Mouse (Mus musculus) kidney, postnatal 0 days (tissue): ENCODE data around the gene Tas2r108. TPM values are rescaled to one million over a fixed set of nuclear protein-coding genes. Genes with fewer than 3 reads are reported as not detected.

Experiments used
- ATAC-seq: fragments of 200-750 bp; cut with Nextera tagmentation; replicated peaks from 2 replicates; pipeline ENCODE4 v1.8.0; 2017; ENCODE audit warnings: low read depth, moderate number of reproducible peaks, moderate TSS enrichment, moderate library complexity; ENCODE audit not compliant: low FRiP score
- DNase-seq: peaks from one replicate; pipeline ENCODE4 v3.0.0-alpha.2; 2016; ENCODE audit warnings: low spot score
- H3K27ac ChIP-seq: fragments of 300-500 bp; sonication (generic); 2 replicates; pipeline ENCODE4 v1.5.1; 2014; ENCODE audit warnings: mild to moderate bottlenecking
- H3K27me3 ChIP-seq: fragments of 300-500 bp; sonication (generic); 2 replicates; pipeline ENCODE4 v1.6.1; 2014; ENCODE audit warnings: low read length, mixed read lengths; ENCODE audit not compliant: insufficient read depth
- H3K36me3 ChIP-seq: fragments of 300-500 bp; sonication (generic); 2 replicates; pipeline ENCODE4 v1.6.1; 2014; ENCODE audit warnings: low read length, mixed read lengths; ENCODE audit not compliant: insufficient read depth
- H3K4me1 ChIP-seq: fragments of 300-500 bp; sonication (generic); replicated peaks from 2 replicates; pipeline ENCODE4 v1.6.1; 2014; ENCODE audit warnings: antibody characterized with exemption, low read length, mixed read lengths; ENCODE audit not compliant: insufficient read depth
- H3K4me2 ChIP-seq: fragments of 300-500 bp; sonication (generic); 2 replicates; pipeline ENCODE4 v1.6.1; 2014; ENCODE audit warnings: mild to moderate bottlenecking, low read length, moderate library complexity, mixed read lengths
- H3K4me3 ChIP-seq: fragments of 300-500 bp; sonication (generic); replicated peaks from 2 replicates; pipeline ENCODE4 v1.5.1; 2014; ENCODE audit warnings: low read depth, low read length
- H3K9ac ChIP-seq: fragments of 300-500 bp; sonication (generic); 2 replicates; pipeline ENCODE4 v1.6.1; 2014; ENCODE audit warnings: low read depth, low read length
- H3K9me3 ChIP-seq: fragments of 300-500 bp; sonication (generic); replicated peaks from 2 replicates; pipeline ENCODE4 v1.6.1; 2016; ENCODE audit warnings: low read length, inconsistent platforms, mixed read lengths
- CTCF ChIP-seq: IDR thresholded peaks from 2 replicates; pipeline ENCODE4 v1.5.1; 2016; ENCODE audit warnings: antibody characterized with exemption, low read depth, mild to moderate bottlenecking, moderate library complexity
- WGBS: fragments of 180-500 bp; shearing (Covaris S2); extraction: QIAGEN DNeasy Blood & Tissue Kit; methylation state at CpG from one replicate; pipeline ENCODE4 v1.1.7; 2014; 5-methylcytosine and 5-hydroxymethylcytosine counted together
- polyA plus RNA-seq: library from polyadenylated mRNA; unstranded; fragments of >200 nt; fragmentation: Nextera tagmentation; extraction: Ambion mirVana; gene quantifications from 2 replicates; pipeline ENCODE4 v1.2.1, GENCODE M21; 2015

Tas2r108 gene
- not detected in 2 replicates for polyA plus RNA-seq

DNA sequence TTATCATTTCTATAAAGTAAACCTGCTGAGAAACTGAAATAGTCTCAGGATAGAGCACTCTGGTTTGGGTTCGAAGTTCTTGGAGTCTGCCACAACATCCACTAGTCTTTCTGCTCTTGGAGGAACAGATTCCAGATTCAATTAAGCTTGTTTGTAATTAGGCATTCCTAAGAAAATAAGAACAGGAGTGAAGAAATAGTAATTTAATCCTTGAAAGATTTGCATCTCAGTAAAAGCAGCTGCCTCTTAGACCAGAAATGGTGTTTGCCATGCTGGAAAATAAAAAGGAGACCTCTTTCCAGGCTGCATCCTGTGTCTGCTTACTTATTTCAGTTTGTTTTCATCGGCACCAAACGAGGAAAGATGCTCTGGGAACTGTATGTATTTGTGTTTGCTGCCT, at the start of gene Tas2r108:
TSS of gene Tas2r108 (plus strand) at position 301 of the 400 bp plus-strand sequence.
- Histone ChIP-seq H3K27ac (no peak within 1 kb of the TSS), H3K4me3 (no peak within 1 kb of the TSS), H3K36me3 (no peaks in the 10 kb centered on the region), H3K4me1 (no peaks in the 10 kb centered on the region), H3K27me3 (no peaks in the 10 kb centered on the region), H3K9ac (no peak within 1 kb of the TSS), H3K4me2 (no peak within 1 kb of the TSS), H3K9me3 (no peaks in the 10 kb centered on the region)
- no peak for TF ChIP-seq CTCF
- DNase-seq (no peak), ATAC-seq (no peak)
- WGBS, result 85% methylated on average over 3 of the region's 3 CpGs

DNA sequence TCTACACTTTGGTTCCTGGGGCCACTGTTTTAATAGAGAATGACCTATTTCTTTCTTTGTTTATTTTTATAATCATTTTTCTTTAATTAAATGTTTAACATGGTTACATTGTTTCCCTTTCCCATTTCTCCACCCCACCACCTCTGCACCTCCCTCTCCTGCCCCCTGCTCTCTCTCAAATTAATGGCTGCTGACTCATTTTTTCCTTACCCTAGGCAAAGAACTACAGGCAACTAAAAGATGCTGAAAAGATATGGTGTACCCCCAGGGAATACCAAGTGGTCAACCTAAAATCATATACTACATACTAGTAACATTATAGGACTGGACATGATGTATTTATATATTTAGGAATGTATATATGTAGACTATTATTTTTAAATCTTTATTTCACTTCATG, 44.7 kb upstream of the Tas2r108 start:
- Histone ChIP-seq H3K4me1 (no peaks in the 10 kb centered on the region), H3K27me3 (no peaks in the 10 kb centered on the region), H3K27ac (no peak overlapping the region), H3K9me3 (no peaks in the 10 kb centered on the region), H3K4me3 (no peak overlapping the region), H3K4me2 (no peak overlapping the region), H3K9ac (no peak overlapping the region), H3K36me3 (no peaks in the 10 kb centered on the region)
- ATAC-seq, result no peak
- DNase-seq, result no peak
- TF ChIP-seq CTCF, result no peak

DNA sequence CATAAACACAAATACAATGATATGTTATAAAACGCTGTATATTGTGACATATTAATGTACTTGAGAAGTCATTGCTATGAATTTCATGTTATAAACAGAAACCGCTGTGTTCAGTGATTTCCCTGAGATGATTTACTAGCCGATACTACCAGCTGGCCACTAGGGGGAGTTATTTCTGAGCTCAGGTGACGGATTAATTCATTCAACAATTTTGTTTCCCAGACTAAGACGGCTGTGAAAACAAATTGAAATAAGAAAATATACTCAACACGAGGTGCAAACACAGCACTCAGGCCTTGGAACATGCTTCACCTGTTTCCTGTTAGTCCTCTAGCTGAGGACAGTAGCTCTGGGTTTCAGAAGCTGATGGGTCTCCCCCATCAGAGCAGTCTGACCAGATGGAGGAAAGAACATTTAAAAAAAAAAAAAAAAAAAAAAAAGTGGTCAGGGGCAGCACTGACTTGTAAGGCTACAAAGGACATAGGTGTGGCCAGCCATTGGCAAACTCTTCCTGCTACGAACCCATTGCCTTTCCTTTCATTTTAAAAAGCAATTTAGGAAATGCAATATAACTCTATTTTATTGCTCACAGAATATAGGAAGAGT, 38.8 kb upstream of the Tas2r108 start:
- TF ChIP-seq CTCF, result peak; percentile 71
- Histone ChIP-seq H3K4me1 (no peaks in the 10 kb centered on the region), H3K4me2 (no peak overlapping the region), H3K36me3 (no peaks in the 10 kb centered on the region), H3K27me3 (no peaks in the 10 kb centered on the region), H3K27ac (no peak overlapping the region), H3K9ac (no peak overlapping the region), H3K9me3 (no peaks in the 10 kb centered on the region), H3K4me3 (no peak overlapping the region)
- WGBS, result 19% methylated on average over 7 of the region's 7 CpGs
- no peak for ATAC-seq
- DNase-seq, result peak; percentile 60

DNA sequence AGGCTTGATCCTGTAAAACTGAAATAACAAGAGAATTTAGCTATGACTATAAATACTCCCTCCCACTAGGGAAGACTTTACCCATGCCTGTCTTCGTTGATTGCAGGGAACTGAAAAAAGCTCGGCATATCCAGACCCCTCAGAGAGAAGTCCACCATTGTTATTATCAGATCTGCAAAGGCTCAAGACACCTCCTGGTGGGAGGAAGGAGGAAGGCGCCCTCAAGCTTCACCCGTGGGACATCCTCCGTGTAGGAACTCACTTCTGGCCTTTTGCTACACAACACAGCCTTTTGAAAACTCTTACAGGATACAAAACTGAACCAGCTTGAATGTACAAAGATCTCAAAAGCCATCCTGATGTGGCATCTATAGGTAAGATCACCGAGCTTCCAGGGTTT, 27.6 kb upstream of the Tas2r108 start:
- Histone ChIP-seq H3K27ac (no peak overlapping the region), H3K9me3 (no peaks in the 10 kb centered on the region), H3K9ac (no peak overlapping the region), H3K4me2 (no peak overlapping the region), H3K4me1 (no peaks in the 10 kb centered on the region), H3K36me3 (no peaks in the 10 kb centered on the region), H3K4me3 (no peak overlapping the region), H3K27me3 (no peaks in the 10 kb centered on the region)
- peak; percentile 58 for TF ChIP-seq CTCF
- WGBS, result 58% methylated on average over 6 of the region's 6 CpGs
- DNase-seq (peak; percentile 15), ATAC-seq (no peak)

DNA sequence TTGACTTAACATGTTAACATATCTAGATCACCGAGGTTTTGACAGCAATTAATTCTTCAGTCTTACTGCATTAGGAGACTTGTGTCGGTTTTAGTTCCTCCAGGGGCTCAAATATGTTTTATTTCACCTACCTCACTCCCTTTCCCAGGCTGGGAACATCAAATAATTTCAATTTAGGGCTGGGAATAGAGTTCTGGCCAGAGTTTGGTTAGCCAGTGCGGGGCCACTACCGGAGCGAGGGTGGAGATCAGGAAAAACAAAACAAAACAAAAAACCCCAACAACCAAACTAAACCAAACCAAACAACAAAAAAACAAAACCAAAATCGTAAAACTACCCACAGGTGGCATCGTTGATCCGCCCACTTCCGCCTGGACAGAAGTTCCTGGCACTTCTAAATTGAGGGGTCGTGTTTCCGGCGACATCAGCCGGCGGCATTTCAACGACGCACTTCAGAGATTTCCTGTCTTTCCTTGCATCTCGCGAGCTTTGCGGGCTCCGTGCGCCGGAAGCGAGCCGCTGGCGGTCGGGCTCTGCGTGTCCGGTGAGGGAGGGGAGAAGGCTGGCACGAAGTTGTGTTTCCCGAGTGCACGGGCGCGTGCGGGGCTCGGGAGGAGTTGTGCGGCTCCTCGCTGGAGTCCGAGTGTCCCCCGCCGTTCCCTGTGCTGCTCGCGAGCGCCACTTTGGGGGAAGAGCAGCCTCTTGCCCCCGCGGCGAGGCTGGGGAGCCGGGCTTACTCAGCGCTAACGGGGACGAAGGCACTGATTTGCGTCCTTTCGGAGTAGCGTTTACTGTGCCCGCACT, 22.2 kb upstream of the Tas2r108 start, which contains the start of gene Ssbp1:
TSS of gene Ssbp1 (plus strand) at position 437 of the 804 bp plus-strand sequence.
- Histone ChIP-seq H3K27ac (peak within 1 kb of the TSS; percentile 97), H3K9ac (peak within 1 kb of the TSS; percentile 95), H3K4me1 (0 out of 2 replicates have a peak, but pooled peaks cover 3% of the 10 kb centered on the region), H3K27me3 (no peaks in the 10 kb centered on the region), H3K4me3 (peak within 1 kb of the TSS; percentile 74), H3K36me3 (peaks cover 16% of the 10 kb centered on the region), H3K4me2 (peak within 1 kb of the TSS; percentile 75), H3K9me3 (no peaks in the 10 kb centered on the region)
- DNase-seq (peak; percentile 97), ATAC-seq (peak; percentile 99)
- under 1% methylated on average over 54 of the region's 54 CpGs for WGBS
- TF ChIP-seq CTCF, result peak; percentile 32; the same call in 1 of the 2 replicates

DNA sequence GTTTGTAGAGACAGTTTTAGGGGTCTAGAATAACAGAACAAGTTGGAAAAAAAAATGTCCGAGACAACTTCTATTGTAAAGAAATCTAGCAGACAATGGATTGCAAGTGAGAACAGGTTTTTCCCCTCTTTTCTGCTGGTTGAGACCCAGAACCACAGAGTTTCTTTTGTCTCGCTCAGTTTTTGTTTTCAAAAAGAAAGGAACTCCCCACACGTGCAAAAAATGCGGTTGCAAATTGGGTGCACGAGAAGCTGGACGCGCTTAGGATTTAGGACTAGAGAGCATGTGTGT, 21.7 kb upstream of the Tas2r108 start:
- H3K9ac ChIP-seq, result peak overlapping the region; percentile 95
- peaks cover 18% of the 10 kb centered on the region for H3K36me3 ChIP-seq
- TF ChIP-seq CTCF, result no peak
- H3K4me2 ChIP-seq, result peak overlapping the region; percentile 75
- 0% methylated on average over 7 of the region's 7 CpGs for WGBS
- ATAC-seq, result no peak
- peak overlapping the region; percentile 97 for H3K27ac ChIP-seq
- DNase-seq, result no peak
- H3K27me3 ChIP-seq, result no peaks in the 10 kb centered on the region
- H3K4me1 ChIP-seq, result 0 out of 2 replicates have a peak, but pooled peaks cover 3% of the 10 kb centered on the region
- no peaks in the 10 kb centered on the region for H3K9me3 ChIP-seq
- H3K4me3 ChIP-seq, result peak overlapping the region; percentile 74
